Mouse (Mus musculus) layer of hippocampus, adult 8-10 months (tissue): ENCODE data around the gene Acer3. TPM values are rescaled to one million over a fixed set of nuclear protein-coding genes. Genes with fewer than 3 reads are reported as not detected.
"Not testable (repeated sequence)": the region's sequence is repeated elsewhere in the genome, so short reads cannot be mapped to it uniquely, and the experiment has no call there.

ENCODE experiments used
- DNase-seq, 2 experiments: peaks; one replicate each; pipeline ENCODE4 v3.0.0; 2022; ENCODE audit warnings: low spot score in 2 of 2
- total RNA-seq, 4 experiments: library from RNA; stranded (reverse); gene quantifications; 2 replicates each; pipeline ENCODE4 v1.2.4; 2022

The Acer3 gene
- total RNA-seq, 4 experiments from 2014 or later: 22.7 to 32.0 (median 24.3) TPM

- DNase-seq: no peak
These were observed 28.1 kb downstream of the Acer3 start for GRCm38 (mm10) chr7:98292901-98293300.

- DNase-seq: no peak
These were observed 31.4 kb downstream of the Acer3 start for GRCm38 (mm10) chr7:98289585-98289984.

GRCm38 (mm10) chr7:98276263-98276662, 44.7 kb downstream of the Acer3 start:
- DNase-seq: no peak

GRCm38 (mm10) chr7:98268166-98268565, 52.8 kb downstream of the Acer3 start:
- not testable (repeated sequence) for DNase-seq

GRCm38 (mm10) chr7:98252520-98252919, 68.5 kb downstream of the Acer3 start:
- DNase-seq: no peak

GRCm38 (mm10) chr7:98236686-98237359, 84.2 kb downstream of the Acer3 start:
- peak; percentile 34 to 67 for DNase-seq

GRCm38 (mm10) chr7:98223796-98224195, 97.2 kb downstream of the Acer3 start:
- no peak for DNase-seq

- no peak for DNase-seq
These were observed 104.3 kb downstream of the Acer3 start for GRCm38 (mm10) chr7:98216713-98217112.

GRCm38 (mm10) chr7:98202946-98203345, 118.1 kb downstream of the Acer3 start:
- no peak for DNase-seq

- no peak for DNase-seq
These were observed 119.4 kb downstream of the Acer3 start for GRCm38 (mm10) chr7:98201493-98202028.

- no peak for DNase-seq
These were observed 120.6 kb downstream of the Acer3 start for GRCm38 (mm10) chr7:98200396-98200795.

- DNase-seq: no peak
These were observed 121.6 kb downstream of the Acer3 start, which contains the start of gene B3gnt6 for GRCm38 (mm10) chr7:98199381-98199780. Gene B3gnt6 (minus strand): TSS chr7:98199481.

- no peak for DNase-seq
These were observed 125.7 kb downstream of the Acer3 start for GRCm38 (mm10) chr7:98195151-98195801.

GRCm38 (mm10) chr7:98194026-98194792, 126.8 kb downstream of the Acer3 start:
- no peak for DNase-seq

GRCm38 (mm10) chr7:98193515-98194025, 127.4 kb downstream of the Acer3 start:
- no peak for DNase-seq

- no peak for DNase-seq
These were observed 129.3 kb downstream of the Acer3 start for GRCm38 (mm10) chr7:98191571-98192250.

GRCm38 (mm10) chr7:98190578-98190977, 130.4 kb downstream of the Acer3 start:
- no peak for DNase-seq

- DNase-seq: no peak
These were observed 131.3 kb downstream of the Acer3 start for GRCm38 (mm10) chr7:98189745-98190144.

GRCm38 (mm10) chr7:98188680-98189079, 132.3 kb downstream of the Acer3 start:
- no peak for DNase-seq

GRCm38 (mm10) chr7:98188238-98188637, 132.8 kb downstream of the Acer3 start:
- DNase-seq: no peak

- not testable (repeated sequence) for DNase-seq
These were observed 133.7 kb downstream of the Acer3 start for GRCm38 (mm10) chr7:98187332-98187731.
